Mouse (Mus musculus) ovary, adult 18-20 months (tissue): ENCODE measurements around the gene Trmt2a.

Source experiments
- DNase-seq: peaks from one replicate; pipeline ENCODE4 v3.0.0; 2022; ENCODE audit warnings: low spot score, mixed read lengths

Gene Trmt2a

GRCm38 (mm10) chr16:18248433-18249363, at the start of gene Trmt2a, which contains the start of gene Ranbp1:
Gene Trmt2a, plus strand, starts transcription at chr16:18248679.
Gene Ranbp1, minus strand, starts transcription at chr16:18248732.
- DNase-seq: peak; percentile 98

- no peak for DNase-seq
Measured at GRCm38 (mm10) chr16:18200062-18200461, 48.4 kb upstream of the Trmt2a start.

- DNase-seq: no peak
Measured at GRCm38 (mm10) chr16:18201620-18202019, 46.9 kb upstream of the Trmt2a start.

- DNase-seq: no peak
Measured at GRCm38 (mm10) chr16:18202061-18202460, 46.4 kb upstream of the Trmt2a start.

- no peak for DNase-seq
Measured at GRCm38 (mm10) chr16:18203430-18204091, 44.9 kb upstream of the Trmt2a start.

GRCm38 (mm10) chr16:18210701-18211416, 37.6 kb upstream of the Trmt2a start:
- no peak for DNase-seq

- DNase-seq: peak; percentile 58
Measured at GRCm38 (mm10) chr16:18211417-18212171, 36.9 kb upstream of the Trmt2a start.

- no peak for DNase-seq
Measured at GRCm38 (mm10) chr16:18213689-18214088, 34.8 kb upstream of the Trmt2a start.

- no peak for DNase-seq
Measured at GRCm38 (mm10) chr16:18214858-18215257, 33.6 kb upstream of the Trmt2a start.

- no peak for DNase-seq
Measured at GRCm38 (mm10) chr16:18217579-18217978, 30.9 kb upstream of the Trmt2a start, which contains the start of gene Ccdc188. Gene Ccdc188, plus strand, starts transcription at chr16:18217879.

GRCm38 (mm10) chr16:18218580-18218996, 29.9 kb upstream of the Trmt2a start:
- DNase-seq: no peak

- no peak for DNase-seq
Measured at GRCm38 (mm10) chr16:18220001-18220400, 28.5 kb upstream of the Trmt2a start.

- no peak for DNase-seq
Measured at GRCm38 (mm10) chr16:18220856-18221542, 27.5 kb upstream of the Trmt2a start.

GRCm38 (mm10) chr16:18221543-18221898, 27.0 kb upstream of the Trmt2a start:
- DNase-seq: no peak

- no peak for DNase-seq
Measured at GRCm38 (mm10) chr16:18222188-18222587, 26.3 kb upstream of the Trmt2a start.

- DNase-seq: no peak
Measured at GRCm38 (mm10) chr16:18227187-18227586, 21.3 kb upstream of the Trmt2a start.

GRCm38 (mm10) chr16:18227897-18228422, 20.5 kb upstream of the Trmt2a start:
- no peak for DNase-seq

- DNase-seq: no peak
Measured at GRCm38 (mm10) chr16:18228856-18229255, 19.6 kb upstream of the Trmt2a start.

GRCm38 (mm10) chr16:18229622-18230021, 18.9 kb upstream of the Trmt2a start:
- DNase-seq: no peak

GRCm38 (mm10) chr16:18230617-18231016, 17.9 kb upstream of the Trmt2a start:
- no peak for DNase-seq

- DNase-seq: no peak
Measured at GRCm38 (mm10) chr16:18231047-18231446, 17.4 kb upstream of the Trmt2a start.
